Mouse (Mus musculus) testis, adult 2 months (tissue): Measurements from ENCODE around the gene Cecr2.

Experiments used
- CTCF ChIP-seq: fragments of 200-500 bp; IDR thresholded peaks from 2 replicates; pipeline ENCODE4 v1.5.1; 2012; ENCODE audit warnings: low read depth, mild to moderate bottlenecking, inconsistent platforms, low read length, moderate library complexity; ENCODE audit not compliant: control insufficient read depth, insufficient read depth, insufficient replicate concordance
- POLR2A ChIP-seq: fragments of 200-500 bp; IDR thresholded peaks from 2 replicates; pipeline ENCODE4 v1.6.1; 2012; ENCODE audit warnings: low read depth, mild to moderate bottlenecking, inconsistent platforms, low read length, moderate library complexity; ENCODE audit not compliant: control insufficient read depth

GRCm38 (mm10) chr6:120790717-120791116 is 124.5 kb downstream of the Cecr2 start:
- TF ChIP-seq CTCF: no peak
- no peak for TF ChIP-seq POLR2A
